Mouse (Mus musculus): ENCODE data around the gene Exph5. TPM values are rescaled to one million over a fixed set of nuclear protein-coding genes. Genes with fewer than 3 reads are reported as not detected.

Exph5 gene
- polyA plus RNA-seq, 1 experiment from 2014 or later = 3.6 TPM

GRCm38 (mm10) chr9:53344646-53345432 is 43.4 kb downstream of the Exph5 start:
- no peaks in the 10 kb centered on the region for H3K27me3 ChIP-seq (replicated peaks)
- H3K27ac ChIP-seq = no peak overlapping the region
- WGBS = 88% methylated on average over 9 of the region's 9 CpGs
- ATAC-seq = no peak
- H3K4me2 ChIP-seq (replicated peaks) = no peak overlapping the region
- H3K4me3 ChIP-seq (replicated peaks) = no peak overlapping the region
- no peaks in the 10 kb centered on the region for H3K4me1 ChIP-seq (replicated peaks)
- H3K9me3 ChIP-seq = no peaks in the 10 kb centered on the region
- H3K36me3 ChIP-seq = no peaks in the 10 kb centered on the region
- H3K9ac ChIP-seq = no peak overlapping the region

DNA sequence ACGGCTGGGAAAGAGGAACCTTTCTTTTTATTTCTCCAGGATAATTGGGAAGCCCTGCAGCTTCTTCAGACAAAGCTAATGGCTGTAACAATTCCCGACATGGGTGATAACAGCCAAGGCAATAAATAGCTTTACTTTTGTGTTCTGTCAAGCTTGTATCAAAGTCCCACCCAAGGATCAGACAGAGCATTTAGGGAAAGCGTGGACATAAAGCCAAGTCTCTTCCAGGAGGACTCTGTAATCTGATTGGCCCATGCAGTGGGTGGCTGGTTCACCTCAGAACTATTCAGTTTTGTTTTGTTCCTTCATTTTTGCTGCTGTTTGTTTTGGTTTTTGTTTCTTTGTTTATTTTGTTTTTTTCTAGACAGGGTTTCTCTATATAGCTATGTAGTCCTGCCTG is 44.3 kb downstream of the Exph5 start:
- Histone ChIP-seq H3K9ac (no peak overlapping the region), H3K4me1 (replicated peaks) (no peaks in the 10 kb centered on the region), H3K4me2 (replicated peaks) (no peak overlapping the region), H3K27ac (no peak overlapping the region), H3K4me3 (replicated peaks) (no peak overlapping the region), H3K9me3 (no peaks in the 10 kb centered on the region), H3K27me3 (replicated peaks) (no peaks in the 10 kb centered on the region), H3K36me3 (no peaks in the 10 kb centered on the region)
- no peak for ATAC-seq
- WGBS = 43% methylated on average over 3 of the region's 3 CpGs

- Histone ChIP-seq H3K9ac (no peak overlapping the region), H3K9me3 (no peaks in the 10 kb centered on the region), H3K4me3 (replicated peaks) (no peak overlapping the region), H3K4me1 (replicated peaks) (no peaks in the 10 kb centered on the region), H3K36me3 (no peaks in the 10 kb centered on the region), H3K27me3 (replicated peaks) (no peaks in the 10 kb centered on the region), H3K27ac (no peak overlapping the region), H3K4me2 (replicated peaks) (no peak overlapping the region)
- WGBS = 50% methylated on average over 6 of the region's 6 CpGs
- no peak for ATAC-seq
Measured at GRCm38 (mm10) chr9:53346402-53346801, 44.9 kb downstream of the Exph5 start.

GRCm38 (mm10) chr9:53349211-53349610 is 47.7 kb downstream of the Exph5 start:
- Histone ChIP-seq H3K9me3 (no peaks in the 10 kb centered on the region), H3K36me3 (no peaks in the 10 kb centered on the region), H3K4me2 (replicated peaks) (no peak overlapping the region), H3K4me3 (replicated peaks) (no peak overlapping the region), H3K27ac (no peak overlapping the region), H3K4me1 (replicated peaks) (no peaks in the 10 kb centered on the region), H3K9ac (no peak overlapping the region), H3K27me3 (replicated peaks) (no peaks in the 10 kb centered on the region)
- ATAC-seq = no peak
- 67% methylated on average over 1 of the region's 1 CpGs for WGBS

DNA sequence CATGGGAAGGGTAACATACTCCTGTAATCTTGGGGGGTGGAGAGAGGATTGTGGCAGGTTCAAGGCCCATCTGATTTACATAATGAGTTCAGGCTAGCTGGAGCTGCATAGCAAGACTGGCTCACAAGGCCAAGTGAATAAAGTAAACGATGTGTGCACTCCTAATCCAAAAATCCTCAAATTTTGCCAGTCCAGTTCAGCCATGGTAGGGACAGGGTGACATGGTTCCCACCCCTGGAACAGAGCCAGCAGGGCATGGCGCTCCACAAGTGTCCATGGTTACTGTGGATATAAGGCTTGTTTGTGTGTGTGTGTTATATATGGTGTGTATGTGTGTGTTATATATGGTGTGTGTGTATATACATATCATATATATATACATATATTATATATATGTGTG is 48.9 kb downstream of the Exph5 start:
- no peak overlapping the region for H3K27ac ChIP-seq
- no peaks in the 10 kb centered on the region for H3K36me3 ChIP-seq
- 86% methylated on average over 2 of the region's 2 CpGs for WGBS
- H3K4me1 ChIP-seq (replicated peaks) = no peaks in the 10 kb centered on the region
- no peak overlapping the region for H3K9ac ChIP-seq
- no peak overlapping the region for H3K4me3 ChIP-seq (replicated peaks)
- no peaks in the 10 kb centered on the region for H3K9me3 ChIP-seq
- no peaks in the 10 kb centered on the region for H3K27me3 ChIP-seq (replicated peaks)
- no peak for ATAC-seq
- H3K4me2 ChIP-seq (replicated peaks) = no peak overlapping the region

GRCm38 (mm10) chr9:53351899-53352298 is 50.4 kb downstream of the Exph5 start:
- Histone ChIP-seq H3K9me3 (no peaks in the 10 kb centered on the region), H3K9ac (no peak overlapping the region), H3K4me3 (replicated peaks) (no peak overlapping the region), H3K36me3 (no peaks in the 10 kb centered on the region), H3K4me2 (replicated peaks) (no peak overlapping the region), H3K27ac (no peak overlapping the region), H3K27me3 (replicated peaks) (no peaks in the 10 kb centered on the region), H3K4me1 (replicated peaks) (0 out of 2 replicates have a peak, but pooled peaks cover 2% of the 10 kb centered on the region)
- WGBS = 88% methylated on average over 6 of the region's 6 CpGs
- no peak for ATAC-seq

- H3K4me1 ChIP-seq (replicated peaks) = 0 out of 2 replicates have a peak, but pooled peaks cover 2% of the 10 kb centered on the region
- no peak overlapping the region for H3K4me2 ChIP-seq (replicated peaks)
- H3K4me3 ChIP-seq (replicated peaks) = no peak overlapping the region
- no peaks in the 10 kb centered on the region for H3K9me3 ChIP-seq
- no peak overlapping the region for H3K9ac ChIP-seq
- ATAC-seq = no peak
- no peak overlapping the region for H3K27ac ChIP-seq
- H3K36me3 ChIP-seq = no peaks in the 10 kb centered on the region
- 92% methylated on average over 5 of the region's 5 CpGs for WGBS
- no peaks in the 10 kb centered on the region for H3K27me3 ChIP-seq (replicated peaks)
Measured at GRCm38 (mm10) chr9:53353161-53353560, 51.7 kb downstream of the Exph5 start.

GRCm38 (mm10) chr9:53356219-53357155 is 55.0 kb downstream of the Exph5 start:
- no peak overlapping the region for H3K9ac ChIP-seq
- peak; percentile 98 for ATAC-seq
- 0 out of 2 replicates have a peak, but pooled peaks cover 2% of the 10 kb centered on the region for H3K4me1 ChIP-seq (replicated peaks)
- H3K4me2 ChIP-seq (replicated peaks) = peak overlapping the region; percentile 48
- no peaks in the 10 kb centered on the region for H3K36me3 ChIP-seq
- WGBS = 32% methylated on average over 14 of the region's 14 CpGs
- peak overlapping the region; percentile 77 for H3K27ac ChIP-seq
- no peaks in the 10 kb centered on the region for H3K27me3 ChIP-seq (replicated peaks)
- H3K9me3 ChIP-seq = no peaks in the 10 kb centered on the region
- H3K4me3 ChIP-seq (replicated peaks) = 0 out of 2 replicates have a peak overlapping the region, but pooled peaks have one; percentile 15

DNA sequence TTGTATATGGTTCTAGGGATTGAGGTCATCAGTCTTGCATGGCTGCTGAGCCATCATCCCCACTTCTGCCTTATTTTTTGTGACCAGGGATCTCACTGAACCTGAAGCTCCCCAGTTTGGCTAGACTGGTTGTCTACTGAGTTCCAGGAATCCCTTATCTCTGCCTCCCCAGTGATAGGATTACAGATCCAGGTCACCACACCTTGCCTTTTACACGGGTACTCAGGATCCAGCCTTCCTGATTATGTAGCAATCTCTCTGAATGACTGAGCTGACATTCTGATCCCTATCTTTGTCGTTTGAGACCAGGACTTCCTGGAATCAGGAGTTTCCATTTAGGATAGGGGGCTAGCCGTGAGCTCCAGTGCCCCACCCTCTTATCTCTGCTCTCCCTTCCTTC is 69.9 kb downstream of the Exph5 start:
- H3K4me3 ChIP-seq (replicated peaks) = no peak overlapping the region
- no peaks in the 10 kb centered on the region for H3K27me3 ChIP-seq (replicated peaks)
- WGBS = 47% methylated on average over 3 of the region's 3 CpGs
- no peak overlapping the region for H3K9ac ChIP-seq
- no peaks in the 10 kb centered on the region for H3K36me3 ChIP-seq
- no peaks in the 10 kb centered on the region for H3K9me3 ChIP-seq
- H3K4me2 ChIP-seq (replicated peaks) = no peak overlapping the region
- peak; percentile 76 for ATAC-seq
- 0 out of 2 replicates have a peak overlapping the region, but pooled peaks have one; percentile 0 for H3K27ac ChIP-seq
- 0 out of 2 replicates have a peak, but pooled peaks cover 4% of the 10 kb centered on the region for H3K4me1 ChIP-seq (replicated peaks)

DNA sequence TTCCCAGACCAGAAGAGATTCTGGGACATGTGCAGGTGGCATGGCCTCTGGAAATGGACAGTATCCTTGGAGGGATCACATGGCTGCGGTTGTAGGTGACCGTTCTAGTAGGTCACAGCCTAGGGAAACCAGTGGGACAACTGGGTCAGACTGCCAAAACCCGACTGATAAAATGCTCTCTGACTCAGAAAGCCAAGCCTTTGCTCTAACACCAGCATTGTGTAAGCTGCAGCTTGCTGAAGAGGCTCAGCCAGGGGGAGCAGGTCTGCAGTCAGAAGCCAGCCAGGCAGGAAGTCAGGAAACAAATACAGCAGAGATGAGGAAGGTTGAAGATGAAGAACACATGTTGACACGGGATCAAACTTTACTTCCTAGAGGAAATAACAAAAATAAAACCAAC is 74.4 kb downstream of the Exph5 start:
- ATAC-seq = peak; percentile 53; the same call in 1 of the 2 replicates
- peak overlapping the region; percentile 59; the same call in 1 of the 2 replicates for H3K27ac ChIP-seq
- no peak overlapping the region for H3K4me3 ChIP-seq (replicated peaks)
- 57% methylated on average over 4 of the region's 4 CpGs for WGBS
- no peaks in the 10 kb centered on the region for H3K9me3 ChIP-seq
- H3K36me3 ChIP-seq = no peaks in the 10 kb centered on the region
- H3K4me1 ChIP-seq (replicated peaks) = peaks cover 17% of the 10 kb centered on the region
- H3K27me3 ChIP-seq (replicated peaks) = no peaks in the 10 kb centered on the region
- no peak overlapping the region for H3K4me2 ChIP-seq (replicated peaks)
- H3K9ac ChIP-seq = no peak overlapping the region

DNA sequence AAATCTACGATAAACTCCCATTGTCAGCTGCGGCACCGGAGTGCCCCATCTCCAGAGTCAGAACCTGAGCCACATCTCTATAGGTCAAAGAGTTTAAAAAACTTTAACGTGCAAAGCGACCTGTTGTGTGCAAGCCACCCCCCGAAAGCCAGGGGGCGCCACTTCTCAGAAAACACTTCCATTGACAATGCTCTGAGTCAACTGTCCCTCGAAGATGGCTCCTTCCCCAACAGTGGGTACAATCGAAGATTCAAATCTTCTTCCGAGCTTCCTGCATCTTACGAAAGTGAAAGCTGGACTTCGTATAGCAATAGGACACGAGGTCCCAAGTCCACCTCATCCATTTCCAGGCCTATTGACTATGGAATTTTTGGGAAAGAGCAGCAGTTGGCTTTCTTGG is 75.3 kb downstream of the Exph5 start:
- no peak overlapping the region for H3K9ac ChIP-seq
- H3K27me3 ChIP-seq (replicated peaks) = no peaks in the 10 kb centered on the region
- WGBS = 86% methylated on average over 13 of the region's 13 CpGs
- H3K4me2 ChIP-seq (replicated peaks) = no peak overlapping the region
- H3K4me1 ChIP-seq (replicated peaks) = peaks cover 17% of the 10 kb centered on the region
- 0 out of 2 replicates have a peak, but pooled peaks have one; percentile 21 for ATAC-seq
- no peak overlapping the region for H3K4me3 ChIP-seq (replicated peaks)
- H3K36me3 ChIP-seq = no peaks in the 10 kb centered on the region
- no peak overlapping the region for H3K27ac ChIP-seq
- no peaks in the 10 kb centered on the region for H3K9me3 ChIP-seq

DNA sequence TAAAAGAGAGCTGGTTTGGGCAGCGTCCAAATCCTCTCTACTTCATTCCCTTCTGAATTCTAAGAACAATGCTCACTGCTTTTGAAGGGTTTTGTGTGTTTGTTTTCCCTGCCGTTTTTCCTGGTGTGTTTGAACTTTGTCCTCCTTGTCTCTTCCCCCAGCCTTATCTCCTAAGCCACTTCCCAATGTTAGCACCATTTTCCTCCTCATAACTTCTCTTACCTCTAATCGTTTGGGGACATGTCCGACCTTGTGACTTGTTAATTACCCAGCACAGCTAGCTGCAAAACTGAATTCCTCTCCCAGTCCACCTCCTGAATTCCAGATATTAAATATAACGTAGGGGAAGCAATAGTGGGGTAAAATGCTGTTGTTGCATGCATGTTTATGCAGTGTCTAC is 76.1 kb downstream of the Exph5 start:
- WGBS = 41% methylated on average over 5 of the region's 5 CpGs
- Histone ChIP-seq H3K9me3 (no peaks in the 10 kb centered on the region), H3K36me3 (no peaks in the 10 kb centered on the region), H3K27ac (peak overlapping the region; percentile 4), H3K4me2 (replicated peaks) (no peak overlapping the region), H3K9ac (no peak overlapping the region), H3K27me3 (replicated peaks) (no peaks in the 10 kb centered on the region), H3K4me1 (replicated peaks) (peaks cover 17% of the 10 kb centered on the region), H3K4me3 (replicated peaks) (no peak overlapping the region)
- peak; percentile 58 for ATAC-seq
